Mouse (Mus musculus): ENCODE measurements at regions not wholly inside any gene's neighbourhood (a gene's known extent, or its start where the extent isn't known, plus 50 kb on each side); places are given as distances from the start of the nearest gene placed in this dataset.

- no peak for DNase-seq (ENCODE audit: low spot score)
These were observed 69.0 kb upstream of the Atrnl1 start for GRCm38 (mm10) chr19:57541693-57542314.

- no peak for DNase-seq (ENCODE audit: low spot score)
These were observed 68.3 kb upstream of the Atrnl1 start for GRCm38 (mm10) chr19:57542506-57542905.

- peak; percentile 76 for DNase-seq (ENCODE audit: low spot score)
These were observed 67.1 kb upstream of the Atrnl1 start for GRCm38 (mm10) chr19:57543681-57544214.

- no peak for DNase-seq (ENCODE audit: low spot score)
These were observed 66.5 kb upstream of the Atrnl1 start for GRCm38 (mm10) chr19:57544229-57544879.

GRCm38 (mm10) chr19:57545071-57545470 is 65.8 kb upstream of the Atrnl1 start:
- DNase-seq (ENCODE audit: low spot score) = no peak

GRCm38 (mm10) chr19:57546039-57546438 is 64.8 kb upstream of the Atrnl1 start:
- DNase-seq (ENCODE audit: low spot score) = no peak

- DNase-seq (ENCODE audit: low spot score) = no peak
These were observed 64.3 kb upstream of the Atrnl1 start for GRCm38 (mm10) chr19:57546519-57546918.

- no peak for DNase-seq (ENCODE audit: low spot score)
These were observed 62.7 kb upstream of the Atrnl1 start for GRCm38 (mm10) chr19:57548093-57548492.

GRCm38 (mm10) chr19:57548661-57549060 is 62.2 kb upstream of the Atrnl1 start:
- no peak for DNase-seq (ENCODE audit: low spot score)

GRCm38 (mm10) chr19:57552964-57553740 is 57.7 kb upstream of the Atrnl1 start:
- DNase-seq (ENCODE audit: low spot score) = no peak

- DNase-seq (ENCODE audit: low spot score) = no peak
These were observed 56.7 kb upstream of the Atrnl1 start for GRCm38 (mm10) chr19:57554086-57554485.

GRCm38 (mm10) chr19:57555313-57555712 is 55.5 kb upstream of the Atrnl1 start:
- no peak for DNase-seq (ENCODE audit: low spot score)

GRCm38 (mm10) chr19:57558420-57558967 is 52.3 kb upstream of the Atrnl1 start:
- DNase-seq (ENCODE audit: low spot score) = peak; percentile 70

- no peak for DNase-seq (ENCODE audit: low spot score)
These were observed 50.1 kb upstream of the Atrnl1 start for GRCm38 (mm10) chr19:57560757-57561156.
